Comparison of ENCODE assay signal across 11 mouse cellular contexts in genomic region chr9:95186386-95187289, GRCm38 (mm10).
A peak's percentile ranks its signal among the peaks of the same experiment; 100 is the strongest.
DNase-seq lines count a peak whose midpoint lies in the region; ATAC-seq lines count a peak whose summit lies in the region.
"Had no signal": no experiment of that assay in that cellular context is flagged by ENCODE, and none has a peak within 500 bp of the region (broad histone marks: within the 10 kb centered on the region; RNA-seq: fewer than 3 reads in every experiment).

No protein-coding gene starts in this region.

- H3K27ac ChIP-seq in heart, embryonic 16.5 days (ENCODE audit: low read length): peak overlapping the region; percentile 67
- H3K27ac ChIP-seq in neural tube, embryonic 13.5 days (replicated peaks): 0 out of 2 replicates have a peak overlapping the region, but pooled peaks have one; percentile 15
- peak overlapping the region; percentile 19 for H3K27ac ChIP-seq in intestine, embryonic 15.5 days
- H3K27ac ChIP-seq in stomach, embryonic 15.5 days: peak overlapping the region; percentile 64

- H3K4me2 ChIP-seq in heart, embryonic 16.5 days (ENCODE audit: low read depth, low read length): no peak overlapping the region; the same call in 1 of the 2 replicates
- no peak overlapping the region for H3K4me2 ChIP-seq in neural tube, embryonic 13.5 days
- H3K4me2 ChIP-seq in intestine, embryonic 15.5 days (replicated peaks): no peak overlapping the region
- H3K4me2 ChIP-seq in stomach, embryonic 15.5 days: no peak overlapping the region

- no peak for DNase-seq in heart, adult 8-10 months (ENCODE audit: low spot score)
- no peak for DNase-seq in neural tube, embryonic 10.5 days (ENCODE audit: extremely low spot score, low spot score)
- no peak for DNase-seq in adrenal gland, postnatal 25 days
- no peak for DNase-seq in frontal cortex, adult 2 months (ENCODE audit: extremely low spot score in 1 of 2, low spot score in 1 of 2)

- H3K36me3 ChIP-seq in heart, embryonic 16.5 days (ENCODE audit: control insufficient read depth, insufficient read depth): no peaks in the 10 kb centered on the region
- no peaks in the 10 kb centered on the region for H3K36me3 ChIP-seq in neural tube, embryonic 13.5 days
- H3K36me3 ChIP-seq in intestine, embryonic 15.5 days: no peaks in the 10 kb centered on the region
- no peaks in the 10 kb centered on the region for H3K36me3 ChIP-seq in stomach, embryonic 15.5 days

- 0 out of 2 replicates have a peak, but pooled peaks cover 2% of the 10 kb centered on the region for H3K9me3 ChIP-seq in heart, embryonic 16.5 days (replicated peaks; ENCODE audit: control insufficient read depth, low read length)
- H3K9me3 ChIP-seq in neural tube, embryonic 13.5 days: no peaks in the 10 kb centered on the region
- H3K9me3 ChIP-seq in intestine, embryonic 15.5 days: no peaks in the 10 kb centered on the region
- H3K9me3 ChIP-seq in stomach, embryonic 15.5 days: no peaks in the 10 kb centered on the region

- ATAC-seq in heart, embryonic 16.5 days (replicated peaks; ENCODE audit: extremely low read depth, insufficient read depth, low FRiP score): no peak
- no peak for ATAC-seq in neural tube, embryonic 13.5 days (ENCODE audit: low read depth)
- ATAC-seq in intestine, embryonic 15.5 days: no peak
- no peak for ATAC-seq in stomach, embryonic 15.5 days (ENCODE audit: insufficient read depth, low FRiP score, low read depth)
- ATAC-seq: activated CD4-positive, CD25-positive, alpha-beta regulatory T cell, adult 4 months; hindbrain, embryonic 16.5 days had no signal

- H3K27me3 ChIP-seq in heart, embryonic 16.5 days (ENCODE audit: control insufficient read depth, insufficient read depth, low read length): no peaks in the 10 kb centered on the region
- no peaks in the 10 kb centered on the region for H3K27me3 ChIP-seq in neural tube, embryonic 13.5 days
- no peaks in the 10 kb centered on the region for H3K27me3 ChIP-seq in intestine, embryonic 15.5 days (replicated peaks)
- H3K27me3 ChIP-seq in stomach, embryonic 15.5 days (replicated peaks): no peaks in the 10 kb centered on the region

- 55% methylated on average over 15 of the region's 15 CpGs for WGBS in heart, embryonic 16.5 days
- 50% methylated on average over 15 of the region's 15 CpGs for WGBS in neural tube, embryonic 13.5 days
- 45% methylated on average over 15 of the region's 15 CpGs for WGBS in intestine, embryonic 15.5 days
- WGBS in stomach, embryonic 15.5 days: 42% methylated on average over 15 of the region's 15 CpGs

- peaks cover 29% of the 10 kb centered on the region for H3K4me1 ChIP-seq in heart, embryonic 16.5 days (ENCODE audit: control insufficient read depth, insufficient read depth, low read length)
- H3K4me1 ChIP-seq in neural tube, embryonic 13.5 days (replicated peaks): peaks cover 11% of the 10 kb centered on the region
- peaks cover 10% of the 10 kb centered on the region; the same call in 1 of the 2 replicates for H3K4me1 ChIP-seq in intestine, embryonic 15.5 days (replicated peaks)
- peaks cover 29% of the 10 kb centered on the region for H3K4me1 ChIP-seq in stomach, embryonic 15.5 days

- H3K4me3 ChIP-seq in heart, embryonic 16.5 days (ENCODE audit: low read length): no peak overlapping the region
- H3K4me3 ChIP-seq in neural tube, embryonic 13.5 days: no peak overlapping the region
- no peak overlapping the region for H3K4me3 ChIP-seq in intestine, embryonic 15.5 days (replicated peaks)
- no peak overlapping the region for H3K4me3 ChIP-seq in stomach, embryonic 15.5 days (replicated peaks)
- H3K4me3 ChIP-seq: megakaryocyte, embryonic 14.5 days had no signal

- no peak overlapping the region; the same call in 1 of the 2 replicates for H3K9ac ChIP-seq in heart, embryonic 16.5 days (ENCODE audit: low read length)
- H3K9ac ChIP-seq in neural tube, embryonic 13.5 days: no peak overlapping the region
- no peak overlapping the region for H3K9ac ChIP-seq in intestine, embryonic 15.5 days
- H3K9ac ChIP-seq in stomach, embryonic 15.5 days: no peak overlapping the region

Comparison
In these comparisons a context has a peak if more than half of its experiments do, and no peak if none do; other contexts are left out.
1. H3K27ac ChIP-seq: peak in every context shown above with its lines; median percentile 67 in heart, embryonic 16.5 days; 64 in stomach, embryonic 15.5 days; 19 in intestine, embryonic 15.5 days; 15 in neural tube, embryonic 13.5 days.